In genomic region chr7:44929204-44930151, GRCm38 (mm10) we compare ENCODE assay signal across 8 mouse cellular contexts. TPM values are rescaled to one million over a fixed set of nuclear protein-coding genes. Genes with fewer than 3 reads are reported as not detected.
A peak's percentile ranks its signal among the peaks of the same experiment; 100 is the strongest.
DNase-seq lines count a peak whose midpoint lies in the region; ATAC-seq and TF ChIP-seq lines count a peak whose summit lies in the region.

Gene Ap2a1 (minus strand): TSS chr7:44929496.

- TF ChIP-seq POLR2A in cortical plate, adult 2 months (IDR thresholded peaks at IDR 0.05; ENCODE audit: extremely low read depth, insufficient read depth, low read length) = peak; percentile 97

- peak within 1 kb of the TSS; percentile 90 for H3K4me3 ChIP-seq in cortical plate, adult 2 months (ENCODE audit: insufficient read depth, low read length)
- H3K4me3 ChIP-seq in megakaryocyte, embryonic 14.5 days (replicated peaks) = peak within 1 kb of the TSS; percentile 99

- H3K36me3 ChIP-seq in megakaryocyte, embryonic 14.5 days (replicated peaks; ENCODE audit: low read length) = peaks cover 26% of the 10 kb centered on the region

- H3K27ac ChIP-seq in cortical plate, adult 2 months (ENCODE audit: insufficient read depth, low read length) = peak within 1 kb of the TSS; percentile 92

- peak; percentile 100 for DNase-seq in gastrocnemius, adult 8-10 months (ENCODE audit: low spot score in 2 of 2)
- peak; percentile 99 for DNase-seq in hindlimb bud, embryonic 11.5 days (ENCODE audit: extremely low spot score, low read depth, low spot score)
- DNase-seq in left cerebral cortex, adult 8-10 months (ENCODE audit: low spot score in 2 of 2) = peak; percentile 95 to 100
- DNase-seq in right cerebral cortex, postnatal 10 days (ENCODE audit: low spot score in 2 of 2) = peak; percentile 100
- DNase-seq in urinary bladder, postnatal 25 days (ENCODE audit: low spot score) = peak; percentile 92

- TF ChIP-seq CTCF in cortical plate, adult 2 months (IDR thresholded peaks at IDR 0.05; ENCODE audit: extremely low read depth, insufficient read depth, low read length) = no peak

- no peaks in the 10 kb centered on the region for H3K27me3 ChIP-seq in megakaryocyte, embryonic 14.5 days (replicated peaks)

- peak; percentile 94 for ATAC-seq in activated CD4-positive, CD25-positive, alpha-beta regulatory T cell, adult 4 months

- H3K4me1 ChIP-seq in cortical plate, adult 2 months (ENCODE audit: control insufficient read depth, insufficient read depth, low read length) = peaks cover 6% of the 10 kb centered on the region
- H3K4me1 ChIP-seq in megakaryocyte, embryonic 14.5 days = peaks cover 42% of the 10 kb centered on the region

- H3K9me3 ChIP-seq in megakaryocyte, embryonic 14.5 days = 0 out of 2 replicates have a peak, but pooled peaks cover 4% of the 10 kb centered on the region

RNA-seq across cellular contexts. Expression of gene Ap2a1, which starts in this region (rescaled TPM):
- 1 to 10 TPM; 6.8 to 8.0 TPM for polyA plus RNA-seq in activated CD4-positive, CD25-positive, alpha-beta regulatory T cell, adult 4 months (2017; shearing (Covaris generic))
- 241 and 247 TPM in 2 replicates for polyA plus RNA-seq in cortical plate, adult 2 months (2012; rRNA removed)
- 10 to 100 TPM; 63.5 to 67.9 (median 65.5) TPM for total RNA-seq in gastrocnemius, adult 8-10 months (2022)
- total RNA-seq in left cerebral cortex, adult 8-10 months (2022) = 100 to 1,000 TPM; 312 to 359 (median 323) TPM
- polyA plus RNA-seq in megakaryocyte, embryonic 14.5 days (2012; ENCODE audit: insufficient read depth, low replicate concordance) = 137 and 235 TPM in 2 replicates

Comparison
In these comparisons a context has a peak if more than half of its experiments do, and no peak if none do; other contexts are left out.
1. Peak in every context shown above with its lines: DNase-seq, ATAC-seq, H3K4me3 ChIP-seq and H3K27ac ChIP-seq.
2. RNA of gene Ap2a1 (total RNA-seq): 312 to 359 TPM in left cerebral cortex, adult 8-10 months; 63.5 to 67.9 TPM in gastrocnemius, adult 8-10 months; every median in the first group is over 4 times any median in the second.
3. RNA of gene Ap2a1 (polyA plus RNA-seq): 241 to 247 TPM in cortical plate, adult 2 months and 137 to 235 TPM in megakaryocyte, embryonic 14.5 days; 6.8 to 8.0 TPM in activated CD4-positive, CD25-positive, alpha-beta regulatory T cell, adult 4 months; every median in the first group is over 10 times any median in the second.